9 mouse cellular contexts compared by ENCODE assay signal in genomic region chr5:139027603-139028002, GRCm38 (mm10). TPM values are rescaled to one million over a fixed set of nuclear protein-coding genes. Genes with fewer than 3 reads are reported as not detected.
A peak's percentile ranks its signal among the peaks of the same experiment; 100 is the strongest.
DNase-seq lines count a peak whose midpoint lies in the region; TF ChIP-seq lines count a peak whose summit lies in the region.
"Had no signal": no experiment of that assay in that cellular context is flagged by ENCODE, and none has a peak within 500 bp of the region (broad histone marks: within the 10 kb centered on the region; RNA-seq: fewer than 3 reads in every experiment).

No protein-coding gene starts in this region.

- no peaks in the 10 kb centered on the region for H3K27me3 ChIP-seq in kidney, adult 2 months (replicated peaks; ENCODE audit: control insufficient read depth, insufficient read depth, low read length)

- TF ChIP-seq CTCF in kidney, adult 2 months (conservative IDR thresholded peaks at IDR 0.05; ENCODE audit: insufficient read depth, insufficient read length, low read depth, low read length): no peak

- no peaks in the 10 kb centered on the region for H3K36me3 ChIP-seq in kidney, adult 2 months (ENCODE audit: control insufficient read depth, insufficient read depth, low read length)

- H3K27ac ChIP-seq in kidney, adult 2 months (ENCODE audit: insufficient read depth, low read depth, low read length): no peak overlapping the region

- H3K4me1 ChIP-seq in kidney, adult 2 months (ENCODE audit: control insufficient read depth, insufficient read depth, low read length): no peaks in the 10 kb centered on the region

- no peak overlapping the region for H3K4me3 ChIP-seq in kidney, adult 2 months (ENCODE audit: insufficient read depth, low read depth, low read length)

- peak; percentile 42 to 47 for DNase-seq in cerebellum, postnatal 14 days
- no peak for DNase-seq in cerebellum, adult 8-10 months
- peak; percentile 27 for DNase-seq in embryo, embryonic 10 days (ENCODE audit: low spot score)
- DNase-seq in kidney, adult 2 months: peak; percentile 61
- DNase-seq in neural tube, embryonic 10.5 days (ENCODE audit: extremely low spot score, low spot score): peak; percentile 42
- DNase-seq in thymus, postnatal 4 days: no peak
- DNase-seq in layer of hippocampus, postnatal 36 days: no peak
- DNase-seq in left cerebral cortex, postnatal 10 days (ENCODE audit: extremely low spot score in 1 of 2, low spot score in 2 of 2): no peak
- DNase-seq: lung, adult 2 months had no signal

- WGBS in kidney, adult 2 months: 47% methylated on average over 15 of the region's 15 CpGs

- TF ChIP-seq POLR2A in kidney, adult 2 months (IDR thresholded peaks at IDR 0.05; ENCODE audit: low read depth, low read length): no peak

- intact Hi-C loops in left cerebral cortex, postnatal 10 days (cut with DNase I): no loop called here

RNA-seq across cellular contexts. Expression of gene Pdgfa, which starts 30.4 kb away (rescaled TPM):
- polyA plus RNA-seq in kidney, adult 2 months (2012; rRNA removed): 12.0 and 14.1 TPM in 2 replicates
- 10 to 100 TPM; 36.1 to 40.8 TPM for total RNA-seq in layer of hippocampus, postnatal 36 days (2021)
- 10 to 100 TPM; 54.6 to 58.0 TPM for total RNA-seq in left cerebral cortex, postnatal 10 days (2021)

Comparison
In these comparisons a context has a peak if more than half of its experiments do, and no peak if none do; other contexts are left out.
1. DNase-seq: peak in cerebellum, postnatal 14 days (2 of 2), embryo, embryonic 10 days (single experiment), kidney, adult 2 months (single experiment) and neural tube, embryonic 10.5 days (single experiment); none in cerebellum, adult 8-10 months (single experiment), thymus, postnatal 4 days (single experiment), layer of hippocampus, postnatal 36 days (0 of 2) and left cerebral cortex, postnatal 10 days (0 of 2).